Mouse (Mus musculus): ENCODE measurements around the gene Ttc3. TPM values are rescaled to one million over a fixed set of nuclear protein-coding genes. Genes with fewer than 3 reads are reported as not detected.
"Not testable (repeated sequence)": the region's sequence is repeated elsewhere in the genome, so short reads cannot be mapped to it uniquely, and the experiment has no call there.

Ttc3 gene
- polyA plus RNA-seq, 1 experiment from 2014 or later: 29.6 TPM

GRCm38 (mm10) chr16:94468391-94468790, 98.0 kb downstream of the Ttc3 start:
- WGBS (ENCODE audit: insufficient replicate concordance): 82% methylated on average over 2 of the region's 2 CpGs
- H3K9ac ChIP-seq: no peak overlapping the region
- H3K4me2 ChIP-seq: no peak overlapping the region
- DNase-seq (no peak), ATAC-seq (ENCODE audit: low read depth) (no peak)
- H3K27me3 ChIP-seq: no peaks in the 10 kb centered on the region
- peaks cover 43% of the 10 kb centered on the region for H3K36me3 ChIP-seq
- H3K4me1 ChIP-seq (replicated peaks): no peaks in the 10 kb centered on the region
- H3K9me3 ChIP-seq (replicated peaks): no peaks in the 10 kb centered on the region
- no peak overlapping the region for H3K27ac ChIP-seq
- H3K4me3 ChIP-seq (replicated peaks): no peak overlapping the region

- ATAC-seq (ENCODE audit: low read depth) (no peak), DNase-seq (no peak)
- H3K36me3 ChIP-seq: peaks cover 19% of the 10 kb centered on the region
- no peak overlapping the region for H3K27ac ChIP-seq
- no peaks in the 10 kb centered on the region for H3K4me1 ChIP-seq (replicated peaks)
- no peaks in the 10 kb centered on the region for H3K9me3 ChIP-seq (replicated peaks)
- no peak overlapping the region for H3K4me3 ChIP-seq (replicated peaks)
- no peaks in the 10 kb centered on the region for H3K27me3 ChIP-seq
- WGBS (ENCODE audit: insufficient replicate concordance): 67% methylated on average over 8 of the region's 8 CpGs
- no peak overlapping the region for H3K9ac ChIP-seq
- no peak overlapping the region for H3K4me2 ChIP-seq
Observed at GRCm38 (mm10) chr16:94472515-94472951, 102.1 kb downstream of the Ttc3 start.

- Histone ChIP-seq H3K4me3 (replicated peaks) (no peak overlapping the region), H3K9ac (no peak overlapping the region), H3K27me3 (no peaks in the 10 kb centered on the region), H3K27ac (no peak overlapping the region), H3K4me2 (no peak overlapping the region), H3K9me3 (replicated peaks) (no peaks in the 10 kb centered on the region), H3K36me3 (peaks cover 12% of the 10 kb centered on the region), H3K4me1 (replicated peaks) (no peaks in the 10 kb centered on the region)
- ATAC-seq (ENCODE audit: low read depth): no peak
- DNase-seq: no peak
- WGBS (ENCODE audit: insufficient replicate concordance): 74% methylated on average over 11 of the region's 11 CpGs
Observed at GRCm38 (mm10) chr16:94473086-94473822, 102.8 kb downstream of the Ttc3 start.

GRCm38 (mm10) chr16:94484752-94485535, 114.5 kb downstream of the Ttc3 start:
- WGBS (ENCODE audit: insufficient replicate concordance): 56% methylated on average over 11 of the region's 11 CpGs
- no peaks in the 10 kb centered on the region for H3K4me1 ChIP-seq (replicated peaks)
- H3K4me2 ChIP-seq: no peak overlapping the region
- DNase-seq (no peak), ATAC-seq (ENCODE audit: low read depth) (no peak)
- H3K9me3 ChIP-seq (replicated peaks): no peaks in the 10 kb centered on the region
- no peaks in the 10 kb centered on the region for H3K36me3 ChIP-seq
- H3K9ac ChIP-seq: no peak overlapping the region
- H3K4me3 ChIP-seq (replicated peaks): no peak overlapping the region
- no peaks in the 10 kb centered on the region for H3K27me3 ChIP-seq
- H3K27ac ChIP-seq: no peak overlapping the region

GRCm38 (mm10) chr16:94487341-94487740, 116.9 kb downstream of the Ttc3 start:
- H3K4me2 ChIP-seq: no peak overlapping the region
- H3K27me3 ChIP-seq: no peaks in the 10 kb centered on the region
- ATAC-seq (ENCODE audit: low read depth) (no peak), DNase-seq (no peak)
- H3K36me3 ChIP-seq: no peaks in the 10 kb centered on the region
- 38% methylated on average over 5 of the region's 5 CpGs for WGBS (ENCODE audit: insufficient replicate concordance)
- H3K27ac ChIP-seq: no peak overlapping the region
- H3K4me3 ChIP-seq (replicated peaks): no peak overlapping the region
- no peaks in the 10 kb centered on the region for H3K9me3 ChIP-seq (replicated peaks)
- no peak overlapping the region for H3K9ac ChIP-seq
- H3K4me1 ChIP-seq (replicated peaks): no peaks in the 10 kb centered on the region

- no peaks in the 10 kb centered on the region for H3K36me3 ChIP-seq
- H3K4me3 ChIP-seq (replicated peaks): no peak overlapping the region
- ATAC-seq (ENCODE audit: low read depth) (no peak), DNase-seq (no peak)
- no peak overlapping the region for H3K27ac ChIP-seq
- no peaks in the 10 kb centered on the region for H3K27me3 ChIP-seq
- no peak overlapping the region for H3K4me2 ChIP-seq
- WGBS (ENCODE audit: insufficient replicate concordance): 82% methylated on average over 5 of the region's 5 CpGs
- H3K9ac ChIP-seq: no peak overlapping the region
- no peaks in the 10 kb centered on the region for H3K4me1 ChIP-seq (replicated peaks)
- H3K9me3 ChIP-seq (replicated peaks): no peaks in the 10 kb centered on the region
Observed at GRCm38 (mm10) chr16:94489326-94489725, 118.9 kb downstream of the Ttc3 start.

GRCm38 (mm10) chr16:94497176-94497575, 126.8 kb downstream of the Ttc3 start:
- not testable (repeated sequence) for DNase-seq; ATAC-seq (ENCODE audit: low read depth)

GRCm38 (mm10) chr16:94497911-94498310, 127.5 kb downstream of the Ttc3 start:
- peak; percentile 83 for ATAC-seq (ENCODE audit: low read depth)
- Histone ChIP-seq H3K9ac (no peak overlapping the region), H3K4me3 (replicated peaks) (no peak overlapping the region), H3K4me1 (replicated peaks) (peaks cover 14% of the 10 kb centered on the region), H3K27ac (peak overlapping the region; percentile 47; the same call in 1 of the 2 replicates), H3K4me2 (no peak overlapping the region), H3K27me3 (no peaks in the 10 kb centered on the region), H3K36me3 (peaks cover 56% of the 10 kb centered on the region), H3K9me3 (replicated peaks) (no peaks in the 10 kb centered on the region)
- DNase-seq: no peak
- 49% methylated on average over 5 of the region's 5 CpGs for WGBS (ENCODE audit: insufficient replicate concordance)

More at GRCm38 (mm10) chr16:94497176-94497575, 126.8 kb downstream of the Ttc3 start:
- H3K9ac ChIP-seq; H3K4me2 ChIP-seq; H3K9me3 ChIP-seq (replicated peaks); H3K27ac ChIP-seq; H3K4me3 ChIP-seq (replicated peaks); H3K27me3 ChIP-seq: not testable (repeated sequence)
- WGBS (ENCODE audit: insufficient replicate concordance): 83% methylated on average over 7 of the region's 7 CpGs
- Histone ChIP-seq H3K36me3 (peaks cover 56% of the 10 kb centered on the region), H3K4me1 (replicated peaks) (peaks cover 14% of the 10 kb centered on the region)

- Histone ChIP-seq H3K27me3 (no peaks in the 10 kb centered on the region), H3K4me2 (no peak overlapping the region), H3K4me1 (replicated peaks) (peaks cover 4% of the 10 kb centered on the region), H3K9ac (no peak overlapping the region), H3K36me3 (peaks cover 55% of the 10 kb centered on the region), H3K4me3 (replicated peaks) (no peak overlapping the region), H3K9me3 (replicated peaks) (no peaks in the 10 kb centered on the region), H3K27ac (no peak overlapping the region; the same call in 1 of the 2 replicates)
- DNase-seq (no peak), ATAC-seq (ENCODE audit: low read depth) (no peak)
- 41% methylated on average over 5 of the region's 5 CpGs for WGBS (ENCODE audit: insufficient replicate concordance)
Observed at GRCm38 (mm10) chr16:94504192-94504591, 133.8 kb downstream of the Ttc3 start.

- no peaks in the 10 kb centered on the region for H3K27me3 ChIP-seq
- no peaks in the 10 kb centered on the region for H3K9me3 ChIP-seq (replicated peaks)
- WGBS (ENCODE audit: insufficient replicate concordance): 71% methylated on average over 2 of the region's 2 CpGs
- H3K9ac ChIP-seq: no peak overlapping the region
- ATAC-seq (ENCODE audit: low read depth) (peak; percentile 28; the same call in 1 of the 2 replicates), DNase-seq (no peak)
- no peak overlapping the region for H3K4me3 ChIP-seq (replicated peaks)
- peaks cover 4% of the 10 kb centered on the region for H3K4me1 ChIP-seq (replicated peaks)
- no peak overlapping the region for H3K27ac ChIP-seq
- peaks cover 53% of the 10 kb centered on the region for H3K36me3 ChIP-seq
- H3K4me2 ChIP-seq: no peak overlapping the region
Observed at GRCm38 (mm10) chr16:94507071-94507470, 136.7 kb downstream of the Ttc3 start.

GRCm38 (mm10) chr16:94508769-94509168, 138.4 kb downstream of the Ttc3 start:
- Histone ChIP-seq H3K4me3 (replicated peaks) (no peak overlapping the region), H3K4me2 (no peak overlapping the region), H3K4me1 (replicated peaks) (peaks cover 4% of the 10 kb centered on the region), H3K27me3 (no peaks in the 10 kb centered on the region), H3K9ac (no peak overlapping the region), H3K27ac (peak overlapping the region; percentile 2; the same call in 1 of the 2 replicates), H3K36me3 (peaks cover 60% of the 10 kb centered on the region), H3K9me3 (replicated peaks) (no peaks in the 10 kb centered on the region)
- WGBS (ENCODE audit: insufficient replicate concordance): 77% methylated on average over 8 of the region's 8 CpGs
- ATAC-seq (ENCODE audit: low read depth): no peak
- DNase-seq: no peak
